Mouse (Mus musculus) E14TG2a.4 (cell line): Measurements from ENCODE around the gene Krtap9-3.

ENCODE experiments used
- CTCF ChIP-seq: conservative IDR thresholded peaks from 2 replicates; pipeline ENCODE4 v1.5.1; 2014; ENCODE audit warnings: low read length
- POU5F1 ChIP-seq: IDR thresholded peaks from 2 replicates; pipeline ENCODE4 v1.6.1; 2014; ENCODE audit warnings: low read length, borderline replicate concordance

DNA sequence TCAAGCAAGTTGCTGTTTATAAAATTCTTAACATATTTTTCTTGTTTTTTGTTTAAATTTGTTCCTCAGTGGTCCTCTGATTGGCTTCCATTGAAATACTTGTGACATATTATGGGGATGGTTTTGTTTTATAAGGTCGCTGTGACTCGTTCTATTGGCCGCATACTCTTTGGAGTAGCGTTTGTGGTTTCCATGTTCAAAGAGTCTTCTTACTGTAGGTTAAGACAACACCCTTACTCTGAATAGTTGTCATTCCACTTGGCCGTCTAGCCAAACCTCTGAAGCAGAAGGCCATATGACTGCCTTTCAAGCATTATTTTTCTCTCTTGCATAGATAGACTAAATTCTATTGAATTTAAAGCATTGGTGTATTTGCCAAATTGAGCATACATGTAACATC is 16.9 kb downstream of the Krtap9-3 start:
- no peak for TF ChIP-seq CTCF
- TF ChIP-seq POU5F1 = no peak
